8 mouse cellular contexts compared by ENCODE assay signal in genomic region chr10:88826188-88826946, GRCm38 (mm10). TPM values are rescaled to one million over a fixed set of nuclear protein-coding genes. Genes with fewer than 3 reads are reported as not detected.
DNase-seq lines count a peak whose midpoint lies in the region; ATAC-seq and TF ChIP-seq lines count a peak whose summit lies in the region.

Utp20 (minus strand) TSS chr10:88826804.

- ATAC-seq in activated CD4-positive, CD25-positive, alpha-beta regulatory T cell, adult 4 months: peak; percentile 100
- peak; percentile 99 for ATAC-seq in megakaryocyte progenitor cell, adult 5-6 weeks (replicated peaks; ENCODE audit: poor library complexity)

- no peaks in the 10 kb centered on the region; the same call in 1 of the 2 replicates for H3K4me1 ChIP-seq in cortical plate, adult 2 months (ENCODE audit: control insufficient read depth, insufficient read depth, low read length)

- TF ChIP-seq CTCF in cortical plate, adult 2 months (IDR thresholded peaks at IDR 0.05; ENCODE audit: extremely low read depth, insufficient read depth, low read length): no peak

- H3K27ac ChIP-seq in cortical plate, adult 2 months (ENCODE audit: insufficient read depth, low read length): no peak within 1 kb of the TSS

- DNase-seq in gastrocnemius, postnatal 10 days: peak; percentile 77
- peak; percentile 91 for DNase-seq in induced T-regulatory cell, adult 2 months (ENCODE audit: low read depth)
- peak; percentile 49 to 83 for DNase-seq in left cerebral cortex, adult 9 months (ENCODE audit: low spot score in 2 of 2)
- peak; percentile 78 for DNase-seq in right cerebral cortex, postnatal 14 days
- DNase-seq in urinary bladder, postnatal 36 days (ENCODE audit: low spot score in 2 of 2): peak; percentile 70 to 81

- peak; percentile 78 for TF ChIP-seq POLR2A in cortical plate, adult 2 months (IDR thresholded peaks at IDR 0.05; ENCODE audit: extremely low read depth, insufficient read depth, low read length)

- H3K4me3 ChIP-seq in cortical plate, adult 2 months (ENCODE audit: insufficient read depth, low read length): peak within 1 kb of the TSS; percentile 79

RNA-seq across cellular contexts. Expression of gene Utp20, which starts in this region (rescaled TPM):
- polyA plus RNA-seq in activated CD4-positive, CD25-positive, alpha-beta regulatory T cell, adult 4 months (2017; shearing (Covaris generic)): 10 to 100 TPM; 13.4 to 16.6 TPM
- polyA plus RNA-seq in cortical plate, adult 2 months (2012; rRNA removed): 18.0 and 18.7 TPM in 2 replicates
- total RNA-seq in gastrocnemius, postnatal 10 days (2021): 10 to 100 TPM; 10.8 to 14.8 TPM
- 50.6 and 57.6 TPM in 2 replicates for total RNA-seq in megakaryocyte progenitor cell, adult 5-6 weeks (2015)
- 30.4 and 44.5 TPM in 2 replicates for total RNA-seq in megakaryocyte progenitor cell, adult 5-6 weeks (2017)
